Mouse (Mus musculus) megakaryocyte, embryonic 14.5 days (primary cell): ENCODE measurements at regions not wholly inside any gene's neighbourhood (a gene's known extent, or its start where the extent isn't known, plus 50 kb on each side); places are given as distances from the start of the nearest gene placed in this dataset.

Source experiments
- H3K27me3 ChIP-seq: replicated peaks from 2 replicates; pipeline ENCODE3; 2012; ENCODE audit warnings: inconsistent platforms
- H3K36me3 ChIP-seq: replicated peaks from 2 replicates; pipeline ENCODE3; 2012; ENCODE audit warnings: low read length, inconsistent platforms, mixed read lengths
- H3K4me1 ChIP-seq: 2 replicates; pipeline ENCODE4 v1.6.1; 2012; ENCODE audit warnings: inconsistent platforms
- H3K4me3 ChIP-seq: replicated peaks from 2 replicates; pipeline ENCODE3; 2012; ENCODE audit warnings: moderate library complexity, mild to moderate bottlenecking, inconsistent platforms
- H3K9me3 ChIP-seq: 2 replicates; pipeline ENCODE4 v1.6.1; 2012; ENCODE audit warnings: inconsistent platforms
- FLI1 ChIP-seq: IDR thresholded peaks from 2 replicates; pipeline ENCODE4 v1.6.1; 2012; ENCODE audit warnings: low read length, inconsistent platforms, mixed read lengths
- GATA1 ChIP-seq: IDR thresholded peaks from 3 replicates; pipeline ENCODE4 v1.6.1; 2012; ENCODE audit warnings: mixed read lengths, low read length, inconsistent platforms, borderline replicate concordance

GRCm38 (mm10) chr14:73730796-73731195 is 69.8 kb downstream of the Gm21750 start:
- no peaks in the 10 kb centered on the region for H3K27me3 ChIP-seq
- no peak overlapping the region for H3K4me3 ChIP-seq
- H3K36me3 ChIP-seq = no peaks in the 10 kb centered on the region
- H3K9me3 ChIP-seq = no peaks in the 10 kb centered on the region
- peaks cover 17% of the 10 kb centered on the region for H3K4me1 ChIP-seq
- TF ChIP-seq FLI1 = no peak
- TF ChIP-seq GATA1 = no peak

DNA sequence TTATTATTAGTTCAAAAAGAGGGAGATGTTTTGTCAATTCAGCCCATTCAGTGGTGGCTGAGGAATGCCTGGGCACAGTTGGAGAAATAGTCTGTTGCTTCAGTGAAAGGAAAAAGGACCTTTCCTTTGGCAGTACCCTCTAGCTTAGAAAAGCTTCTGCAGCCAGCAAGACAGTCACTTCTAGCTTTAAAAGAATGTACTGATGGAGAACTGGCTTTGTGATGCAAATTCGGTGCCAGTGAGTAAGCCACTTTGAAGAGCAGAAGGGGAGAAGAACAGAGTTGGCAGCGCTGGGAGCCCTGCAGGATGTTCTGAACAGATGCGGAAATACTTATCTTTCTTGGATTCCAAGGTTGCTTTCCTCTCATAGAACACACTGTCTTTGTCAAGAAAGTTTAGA is 71.1 kb downstream of the Gm21750 start:
- TF ChIP-seq GATA1 = no peak
- TF ChIP-seq FLI1 = no peak
- H3K36me3 ChIP-seq = no peaks in the 10 kb centered on the region

GRCm38 (mm10) chr14:73750790-73751189 is 89.8 kb downstream of the Gm21750 start:
- Histone ChIP-seq H3K9me3 (no peaks in the 10 kb centered on the region), H3K36me3 (no peaks in the 10 kb centered on the region), H3K4me3 (no peak overlapping the region), H3K4me1 (0 out of 2 replicates have a peak, but pooled peaks cover 3% of the 10 kb centered on the region), H3K27me3 (no peaks in the 10 kb centered on the region)
- TF ChIP-seq FLI1 (no peak), GATA1 (no peak)

More for the DNA sequence above, 71.1 kb downstream of the Gm21750 start:
- peaks cover 24% of the 10 kb centered on the region for H3K4me1 ChIP-seq
- H3K4me3 ChIP-seq = no peak overlapping the region
- no peaks in the 10 kb centered on the region for H3K27me3 ChIP-seq
- no peaks in the 10 kb centered on the region for H3K9me3 ChIP-seq

- TF ChIP-seq GATA1 (no peak), FLI1 (no peak)
- H3K4me3 ChIP-seq = no peak overlapping the region
- peaks cover 3% of the 10 kb centered on the region for H3K27me3 ChIP-seq
- no peaks in the 10 kb centered on the region for H3K9me3 ChIP-seq
- no peaks in the 10 kb centered on the region for H3K4me1 ChIP-seq
- H3K36me3 ChIP-seq = no peaks in the 10 kb centered on the region
Observed at GRCm38 (mm10) chr14:73759986-73760385, 99.0 kb downstream of the Gm21750 start.

DNA sequence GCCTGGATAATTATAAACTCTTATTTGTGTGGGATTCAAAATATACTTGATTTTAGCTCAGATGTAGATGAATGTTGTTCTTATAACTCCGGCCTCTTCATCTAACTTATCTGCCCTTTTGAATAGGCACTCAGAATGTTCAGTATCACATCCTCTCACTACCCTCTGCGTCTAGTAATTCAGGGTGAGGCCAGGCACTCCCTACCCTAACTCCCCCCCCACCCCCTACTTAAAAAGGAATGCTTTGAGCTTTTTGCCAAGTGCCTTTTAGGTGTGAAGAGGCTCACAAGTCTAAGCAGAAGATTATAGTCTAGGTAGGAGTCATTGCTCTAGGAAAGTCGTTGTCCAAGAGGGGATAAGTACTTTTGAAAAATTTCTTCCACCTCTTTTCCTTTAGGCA is 111.9 kb downstream of the Gm21750 start:
- peaks cover 12% of the 10 kb centered on the region for H3K4me1 ChIP-seq
- no peaks in the 10 kb centered on the region for H3K36me3 ChIP-seq
- H3K27me3 ChIP-seq = no peaks in the 10 kb centered on the region
- H3K9me3 ChIP-seq = no peaks in the 10 kb centered on the region
- no peak overlapping the region for H3K4me3 ChIP-seq
- no peak for TF ChIP-seq FLI1
- TF ChIP-seq GATA1 = no peak

DNA sequence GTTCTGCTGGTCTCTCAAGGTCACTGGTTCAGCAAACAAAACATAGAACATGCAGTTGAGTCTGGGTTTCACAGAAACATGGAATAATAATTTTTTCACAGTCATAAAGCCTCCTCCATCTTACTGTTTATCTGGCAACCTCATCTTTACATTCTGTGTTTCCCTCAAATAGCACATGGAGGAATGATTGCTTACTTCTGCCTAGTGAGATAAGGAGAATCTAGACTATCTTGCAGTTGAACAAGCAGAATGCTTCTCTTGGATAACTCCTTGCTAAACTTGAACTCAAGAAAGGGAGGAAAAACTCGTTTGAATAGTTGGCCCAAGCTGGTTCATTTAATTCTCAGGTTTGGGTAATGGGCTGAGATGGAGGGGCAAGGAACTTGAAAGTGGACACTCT is 112.8 kb downstream of the Gm21750 start:
- H3K4me1 ChIP-seq = peaks cover 12% of the 10 kb centered on the region
- H3K4me3 ChIP-seq = no peak overlapping the region
- no peaks in the 10 kb centered on the region for H3K9me3 ChIP-seq
- TF ChIP-seq GATA1 = no peak
- TF ChIP-seq FLI1 = no peak
- no peaks in the 10 kb centered on the region for H3K27me3 ChIP-seq
- no peaks in the 10 kb centered on the region for H3K36me3 ChIP-seq

DNA sequence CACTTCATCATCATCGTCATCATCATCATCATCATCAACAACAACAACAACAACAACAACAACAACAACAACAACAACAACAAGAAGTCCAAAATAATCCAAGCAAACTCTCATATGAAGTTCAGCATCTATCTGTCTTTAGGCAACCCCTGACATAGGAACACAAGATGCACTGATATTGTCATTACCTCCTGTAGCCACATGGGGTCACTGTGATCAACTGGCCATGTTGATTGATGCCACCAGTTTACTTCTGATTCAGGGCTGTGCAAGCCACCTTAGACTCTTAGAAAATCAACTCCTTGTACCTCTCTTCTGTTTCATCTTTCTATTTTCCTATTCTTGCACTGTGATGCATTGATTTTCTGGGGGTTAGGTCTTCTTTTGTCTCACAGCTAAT is 115.0 kb downstream of the Gm21750 start:
- Histone ChIP-seq H3K36me3 (no peaks in the 10 kb centered on the region), H3K4me1 (peaks cover 19% of the 10 kb centered on the region), H3K4me3 (no peak overlapping the region), H3K27me3 (no peaks in the 10 kb centered on the region), H3K9me3 (no peaks in the 10 kb centered on the region)
- no peak for TF ChIP-seq GATA1
- no peak for TF ChIP-seq FLI1

DNA sequence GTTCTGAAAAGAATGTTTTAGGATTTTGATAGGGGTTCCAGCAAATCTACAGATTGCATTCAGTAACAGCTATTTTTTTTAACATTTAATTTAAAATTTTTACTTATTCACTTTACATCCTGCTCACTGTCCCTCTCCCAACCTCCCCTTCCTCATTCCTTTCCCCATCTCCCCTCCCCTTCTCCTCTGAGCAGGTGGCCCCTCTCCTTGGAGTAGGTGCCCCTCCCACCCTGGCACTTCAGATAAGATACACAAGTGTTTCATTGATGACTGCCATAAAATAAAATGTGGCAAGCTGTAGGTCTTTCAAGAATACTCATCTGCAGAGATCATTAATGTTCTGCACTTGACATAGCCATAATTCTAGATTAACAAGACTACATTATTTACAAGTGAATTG is 146.1 kb downstream of the Gm21750 start:
- TF ChIP-seq FLI1 (no peak), GATA1 (no peak)
- no peak overlapping the region for H3K4me3 ChIP-seq
- no peaks in the 10 kb centered on the region for H3K9me3 ChIP-seq
- H3K27me3 ChIP-seq = no peaks in the 10 kb centered on the region
- no peaks in the 10 kb centered on the region for H3K36me3 ChIP-seq
- H3K4me1 ChIP-seq = no peaks in the 10 kb centered on the region

DNA sequence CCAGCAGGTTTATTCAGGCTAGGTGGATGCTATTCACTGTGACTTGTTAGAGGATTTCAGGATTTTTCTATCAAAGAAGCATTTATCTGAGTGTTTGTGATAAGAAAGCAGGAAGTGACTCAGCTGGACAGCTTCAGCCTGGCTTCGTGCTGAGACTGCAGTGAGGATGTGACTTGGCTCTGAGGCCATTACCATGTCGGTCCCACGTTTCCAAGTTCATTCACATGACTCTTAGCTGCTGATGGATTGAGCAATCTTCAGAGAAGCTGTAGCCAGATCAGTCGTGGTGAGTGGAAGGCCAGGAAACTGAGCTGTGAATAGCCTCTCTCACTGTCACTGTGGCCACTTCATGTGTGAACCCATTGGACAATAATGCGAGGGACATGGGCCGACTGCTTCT is 177.9 kb downstream of the Gm21750 start:
- TF ChIP-seq FLI1 (no peak), GATA1 (no peak)

DNA sequence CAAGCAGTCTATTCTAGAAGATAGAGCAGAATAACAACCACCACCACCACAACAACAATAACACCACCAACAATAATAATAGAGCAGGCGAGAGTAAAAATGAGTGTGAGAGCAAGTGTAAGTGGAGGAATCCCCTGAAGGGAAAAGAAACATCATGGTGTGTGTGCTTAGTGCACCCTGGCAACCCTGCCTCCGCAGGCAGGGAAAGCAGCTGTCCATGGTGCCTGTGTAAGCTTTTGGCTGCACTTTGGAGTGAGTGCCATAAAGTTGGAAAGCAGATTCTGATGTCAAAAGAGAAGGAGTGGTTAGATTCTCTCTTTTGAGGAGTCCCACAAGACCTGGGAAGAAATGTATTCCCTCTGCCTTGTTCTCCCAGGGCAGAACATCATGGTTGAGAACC is 200.8 kb downstream of the Gm21750 start:
- Histone ChIP-seq H3K4me1 (no peaks in the 10 kb centered on the region), H3K27me3 (no peaks in the 10 kb centered on the region), H3K9me3 (no peaks in the 10 kb centered on the region), H3K36me3 (no peaks in the 10 kb centered on the region), H3K4me3 (no peak overlapping the region)
- no peak for TF ChIP-seq GATA1
- TF ChIP-seq FLI1 = no peak

More for the DNA sequence above, 177.9 kb downstream of the Gm21750 start:
- no peak overlapping the region for H3K4me3 ChIP-seq
- peaks cover 5% of the 10 kb centered on the region; the same call in 1 of the 2 replicates for H3K4me1 ChIP-seq
- no peaks in the 10 kb centered on the region for H3K36me3 ChIP-seq
- H3K27me3 ChIP-seq = no peaks in the 10 kb centered on the region
- H3K9me3 ChIP-seq = no peaks in the 10 kb centered on the region

DNA sequence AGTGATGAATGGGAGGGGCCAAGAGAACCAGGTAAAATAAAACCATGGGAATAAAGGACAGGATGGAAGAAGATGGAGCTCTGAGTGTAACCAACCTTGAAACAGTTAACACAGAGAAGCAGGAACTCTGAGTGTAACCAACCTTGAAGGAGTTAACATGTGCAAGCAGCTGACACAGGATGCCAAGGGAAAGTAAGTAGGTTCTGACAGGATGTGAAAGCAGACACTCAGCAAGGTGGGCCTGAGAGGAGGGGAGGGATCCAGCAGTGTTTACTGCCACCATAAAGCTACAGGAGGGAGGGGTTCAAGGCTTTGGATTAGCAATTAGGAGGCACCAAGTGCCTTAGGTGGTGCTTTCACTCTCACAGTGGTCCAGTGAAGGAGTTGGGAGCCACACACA is 213.3 kb downstream of the Gm21750 start:
- no peak overlapping the region for H3K4me3 ChIP-seq
- H3K9me3 ChIP-seq = no peaks in the 10 kb centered on the region
- no peak for TF ChIP-seq FLI1
- TF ChIP-seq GATA1 = no peak
- no peaks in the 10 kb centered on the region for H3K36me3 ChIP-seq
- H3K4me1 ChIP-seq = no peaks in the 10 kb centered on the region
- H3K27me3 ChIP-seq = no peaks in the 10 kb centered on the region
